Mouse (Mus musculus) cortical plate, adult 2 months (tissue): ENCODE data around the gene Hoxb7.

Experiments
- CTCF ChIP-seq: fragments of 200-500 bp; IDR thresholded peaks from 2 replicates; pipeline ENCODE4 v1.5.1; 2011; ENCODE audit warnings: mild to moderate bottlenecking, control low read depth, low read length; ENCODE audit not compliant: insufficient read depth; ENCODE audit errors: extremely low read depth
- POLR2A ChIP-seq: fragments of 200-500 bp; IDR thresholded peaks from 2 replicates; pipeline ENCODE4 v1.6.1; 2011; ENCODE audit warnings: mild to moderate bottlenecking, low read length, control low read depth; ENCODE audit not compliant: insufficient read depth; ENCODE audit errors: extremely low read depth

GRCm38 (mm10) chr11:96291681-96292564 lies 5.5 kb downstream of the Hoxb7 start, which contains the start of gene Hoxb6:
- no peak for TF ChIP-seq CTCF
- no peak for TF ChIP-seq POLR2A
